In the genomic region with DNA sequence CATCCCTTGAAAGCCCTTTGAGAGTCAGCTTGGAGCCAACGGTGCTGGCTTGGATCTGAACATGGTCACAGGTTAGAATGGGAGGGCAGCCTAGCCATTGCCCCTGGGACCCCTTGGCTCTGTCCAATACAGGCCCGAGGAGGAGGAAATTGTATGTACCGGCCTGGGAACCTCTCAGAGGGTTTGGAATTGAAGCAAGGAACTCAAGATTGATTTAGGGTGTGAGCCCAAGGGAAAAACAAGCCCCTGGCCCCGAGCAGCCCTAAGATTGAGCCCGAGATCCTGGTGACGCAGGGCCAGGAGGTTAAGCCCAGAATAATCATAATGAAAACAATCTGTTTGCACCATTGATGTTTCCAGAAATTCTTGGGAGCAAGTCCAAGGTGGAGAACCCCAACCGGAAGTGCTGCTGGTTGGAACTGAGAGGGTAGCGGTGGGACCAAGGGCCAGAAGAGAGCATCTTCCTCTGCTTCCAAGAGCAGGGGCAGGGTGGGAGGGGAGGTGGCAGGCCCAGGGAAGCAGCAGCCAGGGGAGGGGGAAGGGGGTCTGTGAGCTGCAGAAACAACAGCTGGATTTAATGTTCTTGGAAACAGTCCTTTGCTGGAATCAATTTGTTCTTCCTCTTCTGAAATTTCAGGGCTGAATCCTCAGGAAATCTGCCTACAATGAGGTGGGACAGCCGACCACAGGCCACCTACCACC, we compare ENCODE assay signal across 10 mouse cellular contexts. TPM values are rescaled to one million over a fixed set of nuclear protein-coding genes. Genes with fewer than 3 reads are reported as not detected.
A peak's percentile ranks its signal among the peaks of the same experiment; 100 is the strongest.
DNase-seq lines count a peak whose midpoint lies in the region; ATAC-seq and TF ChIP-seq lines count a peak whose summit lies in the region.
"Had no signal": no experiment of that assay in that cellular context is flagged by ENCODE, and none has a peak within 500 bp of the region (broad histone marks: within the 10 kb centered on the region; RNA-seq: fewer than 3 reads in every experiment).

No protein-coding gene starts in this region.

- no peaks in the 10 kb centered on the region for H3K9me3 ChIP-seq in stomach, embryonic 14.5 days (ENCODE audit: control insufficient read depth, low read depth, low read length)
- no peaks in the 10 kb centered on the region for H3K9me3 ChIP-seq in stomach, postnatal 0 days (ENCODE audit: control insufficient read depth, low read length)
- H3K9me3 ChIP-seq: hindbrain, embryonic 13.5 days had no signal

- ATAC-seq in stomach, embryonic 14.5 days (ENCODE audit: insufficient number of reproducible peaks, insufficient read depth, low FRiP score, low read depth): no peak
- ATAC-seq in stomach, postnatal 0 days (ENCODE audit: low FRiP score, low TSS enrichment): no peak

- peak overlapping the region; percentile 1; the same call in 1 of the 2 replicates for H3K27ac ChIP-seq in stomach, embryonic 14.5 days (ENCODE audit: low read length)
- H3K27ac ChIP-seq in stomach, postnatal 0 days (replicated peaks): no peak overlapping the region
- H3K27ac ChIP-seq: hindbrain, embryonic 13.5 days; macrophage had no signal

- no peak overlapping the region for H3K9ac ChIP-seq in stomach, embryonic 14.5 days (replicated peaks; ENCODE audit: low read depth, low read length)
- no peak overlapping the region for H3K9ac ChIP-seq in stomach, postnatal 0 days (ENCODE audit: low read length)
- H3K9ac ChIP-seq: hindbrain, embryonic 13.5 days had no signal

- peaks cover 3% of the 10 kb centered on the region; the same call in 1 of the 2 replicates for H3K4me1 ChIP-seq in stomach, embryonic 14.5 days (ENCODE audit: control insufficient read depth, insufficient read depth, low read length)
- H3K4me1 ChIP-seq in stomach, postnatal 0 days (replicated peaks; ENCODE audit: control insufficient read depth, insufficient read depth): 0 out of 2 replicates have a peak, but pooled peaks cover 3% of the 10 kb centered on the region

- no peak for TF ChIP-seq EP300 in stomach, postnatal 0 days (optimal IDR thresholded peaks at IDR 0.05)

- DNase-seq in stomach, postnatal 0 days (ENCODE audit: low spot score): no peak
- DNase-seq in heart, adult 9 months (ENCODE audit: low spot score in 2 of 2): peak; percentile 81 to 84
- DNase-seq in kidney, postnatal 36 days: peak; percentile 51 to 61
- no peak for DNase-seq in thymus, postnatal 0 days (ENCODE audit: low spot score)
- DNase-seq in layer of hippocampus, adult 11-12 months (ENCODE audit: low spot score): no peak
- DNase-seq in cerebellum, adult 9-10 months: no peak
- no peak for DNase-seq in thymus, postnatal 10 days (ENCODE audit: low spot score in 2 of 2)

- TF ChIP-seq CTCF in stomach, postnatal 0 days (IDR thresholded peaks at IDR 0.05; ENCODE audit: low read depth): no peak

- 47% methylated on average over 9 of the region's 9 CpGs for WGBS in stomach, embryonic 14.5 days
- WGBS in stomach, postnatal 0 days: 44% methylated on average over 9 of the region's 9 CpGs

- no peak overlapping the region for H3K4me2 ChIP-seq in stomach, embryonic 14.5 days (replicated peaks; ENCODE audit: low read depth, low read length)
- H3K4me2 ChIP-seq in stomach, postnatal 0 days (replicated peaks; ENCODE audit: low read depth): no peak overlapping the region
- H3K4me2 ChIP-seq: hindbrain, embryonic 13.5 days had no signal

- no peaks in the 10 kb centered on the region for H3K27me3 ChIP-seq in stomach, embryonic 14.5 days (ENCODE audit: control insufficient read depth, insufficient read depth, low read length)
- H3K27me3 ChIP-seq in stomach, postnatal 0 days (ENCODE audit: control insufficient read depth, insufficient read depth, low read length): no peaks in the 10 kb centered on the region
- H3K27me3 ChIP-seq: hindbrain, embryonic 13.5 days had no signal

- H3K36me3 ChIP-seq in stomach, embryonic 14.5 days (ENCODE audit: control insufficient read depth, insufficient read depth, low read length): no peaks in the 10 kb centered on the region
- no peaks in the 10 kb centered on the region for H3K36me3 ChIP-seq in stomach, postnatal 0 days (ENCODE audit: control insufficient read depth, insufficient read depth, low read length)
- H3K36me3 ChIP-seq: hindbrain, embryonic 13.5 days had no signal

- no peak overlapping the region for H3K4me3 ChIP-seq in stomach, embryonic 14.5 days (ENCODE audit: low read depth, low read length)
- no peak overlapping the region for H3K4me3 ChIP-seq in stomach, postnatal 0 days (ENCODE audit: low read depth, low read length)
- H3K4me3 ChIP-seq: hindbrain, embryonic 13.5 days had no signal

RNA-seq across cellular contexts. Expression of a gene that starts 10.6 kb away (rescaled TPM):
- 8.8 and 9.1 TPM in 2 replicates for polyA plus RNA-seq in stomach, embryonic 14.5 days (2014; fragmentation: Nextera tagmentation; extraction: Ambion mirVana)
- 22.1 and 22.3 TPM in 2 replicates for polyA plus RNA-seq in stomach, postnatal 0 days (2015; fragmentation: Nextera tagmentation; extraction: Ambion mirVana)
- polyA plus RNA-seq in thymus, postnatal 0 days (2015; fragmentation: Nextera tagmentation; extraction: Ambion mirVana): 10.0 and 12.2 TPM in 2 replicates
- polyA plus RNA-seq: macrophage had no signal

Comparison
In these comparisons a context has a peak if more than half of its experiments do, and no peak if none do; other contexts are left out.
1. DNase-seq: peak in heart, adult 9 months (2 of 2) and kidney, postnatal 36 days (2 of 2); none in stomach, postnatal 0 days (single experiment), thymus, postnatal 0 days (single experiment), layer of hippocampus, adult 11-12 months (single experiment), cerebellum, adult 9-10 months (single experiment) and thymus, postnatal 10 days (0 of 2).